Mouse (Mus musculus): Measurements from ENCODE around the gene Mab21l3. TPM values are rescaled to one million over a fixed set of nuclear protein-coding genes. Genes with fewer than 3 reads are reported as not detected.

Mab21l3 gene
- total RNA-seq (2023): not detected

GRCm38 (mm10) chr3:101848816-101849215 lies at the start of gene Mab21l3:
Gene Mab21l3 (minus strand): TSS chr3:101848959.

Other genes with a start within 250 kb of the Mab21l3 start
- 100 to 1,000 TPM in 1 of 2 experiments, 10 to 100 TPM in 1; 80.6 to 104 TPM for gene Atp1a1, start 244.3 kb downstream of the Mab21l3 start, total RNA-seq (2023)
- 10 to 100 TPM; 64.3 to 74.8 TPM for gene Slc22a15, start 75.5 kb upstream of the Mab21l3 start, total RNA-seq (2023)
- not detected for gene Nhlh2, start 161.1 kb upstream of the Mab21l3 start, total RNA-seq (2023)
- not detected for gene Casq2, start 237.5 kb upstream of the Mab21l3 start, total RNA-seq (2023)